Mouse (Mus musculus): ENCODE measurements at regions not wholly inside any gene's neighbourhood (a gene's known extent, or its start where the extent isn't known, plus 50 kb on each side); places are given as distances from the start of the nearest gene placed in this dataset.

DNA sequence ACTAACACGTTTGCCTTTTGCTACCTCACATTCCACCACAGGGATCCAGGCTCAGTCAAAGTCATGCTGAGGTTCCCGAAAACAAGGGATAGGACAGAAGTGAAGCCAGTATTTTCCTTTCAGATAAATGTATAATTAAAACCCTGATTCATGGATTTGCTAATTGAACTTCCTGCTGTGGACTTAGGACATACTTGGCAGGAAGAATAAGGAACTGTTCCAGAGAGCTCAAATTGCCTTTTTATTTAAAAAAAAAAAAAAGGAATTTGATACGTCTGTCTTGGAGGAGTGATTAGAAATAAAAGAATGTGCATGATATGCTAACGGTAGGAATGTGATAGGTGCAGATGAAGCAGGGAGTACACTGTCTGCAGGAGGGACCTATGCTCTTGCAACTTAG lies 181.7 kb downstream of the Rps29 start:
- TF ChIP-seq CTCF (IDR thresholded peaks at IDR 0.05; ENCODE audit: borderline replicate concordance, insufficient read depth, low read length), result no peak
- no peak for TF ChIP-seq POLR2A (IDR thresholded peaks at IDR 0.05; ENCODE audit: low read depth, low read length)
